Mouse (Mus musculus) NIH3T3 (cell line): Measurements from ENCODE around the gene Sohlh2.
"Not testable (repeated sequence)": the region's sequence is repeated elsewhere in the genome, so short reads cannot be mapped to it uniquely, and the experiment has no call there.

ENCODE experiments used
- DNase-seq: peaks from one replicate; pipeline ENCODE4 v3.0.0-alpha.2; 2012; ENCODE audit warnings: low read depth

Gene Sohlh2

GRCm38 (mm10) chr3:55181766-55182165 lies at the start of gene Sohlh2:
Sohlh2 (plus strand) TSS chr3:55182028.
- no peak for DNase-seq

GRCm38 (mm10) chr3:55137039-55137438 lies 44.8 kb upstream of the Sohlh2 start, which contains the start of gene Ccdc169:
Ccdc169 (plus strand) TSS chr3:55137339.
- DNase-seq: no peak

- no peak for DNase-seq
These were observed 42.0 kb upstream of the Sohlh2 start for GRCm38 (mm10) chr3:55139837-55140236.

GRCm38 (mm10) chr3:55141401-55141800 lies 40.4 kb upstream of the Sohlh2 start:
- no peak for DNase-seq

GRCm38 (mm10) chr3:55144916-55145315 lies 36.9 kb upstream of the Sohlh2 start:
- DNase-seq: peak; percentile 62

GRCm38 (mm10) chr3:55146441-55146840 lies 35.4 kb upstream of the Sohlh2 start:
- DNase-seq: no peak

- DNase-seq: no peak
These were observed 34.7 kb upstream of the Sohlh2 start for GRCm38 (mm10) chr3:55147156-55147555.

GRCm38 (mm10) chr3:55148091-55148490 lies 33.7 kb upstream of the Sohlh2 start:
- DNase-seq: peak; percentile 25

GRCm38 (mm10) chr3:55151656-55152433 lies 30.0 kb upstream of the Sohlh2 start:
- peak; percentile 85 for DNase-seq

- peak; percentile 87 for DNase-seq
These were observed 29.0 kb upstream of the Sohlh2 start for GRCm38 (mm10) chr3:55152673-55153334.

- no peak for DNase-seq
These were observed 27.7 kb upstream of the Sohlh2 start for GRCm38 (mm10) chr3:55154163-55154562.

- DNase-seq: no peak
These were observed 24.4 kb upstream of the Sohlh2 start for GRCm38 (mm10) chr3:55157413-55157812.

- no peak for DNase-seq
These were observed 20.7 kb upstream of the Sohlh2 start for GRCm38 (mm10) chr3:55161144-55161543.

GRCm38 (mm10) chr3:55163510-55163909 lies 18.3 kb upstream of the Sohlh2 start:
- no peak for DNase-seq

- DNase-seq: peak; percentile 33
These were observed 9.3 kb upstream of the Sohlh2 start for GRCm38 (mm10) chr3:55172478-55172877.

GRCm38 (mm10) chr3:55177271-55177670 lies 4.6 kb upstream of the Sohlh2 start:
- DNase-seq: no peak

- no peak for DNase-seq
These were observed 9.8 kb downstream of the Sohlh2 start for GRCm38 (mm10) chr3:55191668-55192067.

GRCm38 (mm10) chr3:55193351-55193750 lies 11.5 kb downstream of the Sohlh2 start:
- no peak for DNase-seq

GRCm38 (mm10) chr3:55194792-55195191 lies 13.0 kb downstream of the Sohlh2 start:
- DNase-seq: no peak

GRCm38 (mm10) chr3:55195581-55196327 lies 13.9 kb downstream of the Sohlh2 start:
- peak; percentile 49 for DNase-seq

GRCm38 (mm10) chr3:55196328-55196710 lies 14.5 kb downstream of the Sohlh2 start:
- no peak for DNase-seq

GRCm38 (mm10) chr3:55203621-55204020 lies 21.8 kb downstream of the Sohlh2 start:
- not testable (repeated sequence) for DNase-seq

GRCm38 (mm10) chr3:55206413-55206812 lies 24.6 kb downstream of the Sohlh2 start:
- no peak for DNase-seq
